Mouse (Mus musculus) brown adipose tissue, adult 24 weeks (tissue): ENCODE data around the gene Prph. TPM values are rescaled to one million over a fixed set of nuclear protein-coding genes. Genes with fewer than 3 reads are reported as not detected.
"Not testable (repeated sequence)": the region's sequence is repeated elsewhere in the genome, so short reads cannot be mapped to it uniquely, and the experiment has no call there.

Experiments used
- H3K27ac ChIP-seq: fragments of 200-500 bp; replicated peaks from 2 replicates; pipeline ENCODE4 v1.5.1; 2012; ENCODE audit warnings: low read depth, mild to moderate bottlenecking, low read length
- H3K4me1 ChIP-seq: fragments of 200-500 bp; 2 replicates; pipeline ENCODE4 v1.6.1; 2012; ENCODE audit warnings: low read length, mixed read lengths; ENCODE audit not compliant: control insufficient read depth, insufficient read depth, insufficient read length
- H3K4me3 ChIP-seq: fragments of 200-500 bp; 2 replicates; pipeline ENCODE4 v1.5.1; 2012; ENCODE audit warnings: low read depth, mild to moderate bottlenecking, low read length, moderate library complexity; ENCODE audit not compliant: insufficient read depth
- polyA plus RNA-seq: library from polyadenylated mRNA; stranded (reverse); fragments of >200 nt; gene quantifications from 2 replicates; pipeline ENCODE4 v1.2.4, GENCODE M21; 2012; ENCODE audit not compliant: missing spikeins, insufficient read depth, insufficient read length

Prph gene
- polyA plus RNA-seq, 1 experiment: not detected

DNA sequence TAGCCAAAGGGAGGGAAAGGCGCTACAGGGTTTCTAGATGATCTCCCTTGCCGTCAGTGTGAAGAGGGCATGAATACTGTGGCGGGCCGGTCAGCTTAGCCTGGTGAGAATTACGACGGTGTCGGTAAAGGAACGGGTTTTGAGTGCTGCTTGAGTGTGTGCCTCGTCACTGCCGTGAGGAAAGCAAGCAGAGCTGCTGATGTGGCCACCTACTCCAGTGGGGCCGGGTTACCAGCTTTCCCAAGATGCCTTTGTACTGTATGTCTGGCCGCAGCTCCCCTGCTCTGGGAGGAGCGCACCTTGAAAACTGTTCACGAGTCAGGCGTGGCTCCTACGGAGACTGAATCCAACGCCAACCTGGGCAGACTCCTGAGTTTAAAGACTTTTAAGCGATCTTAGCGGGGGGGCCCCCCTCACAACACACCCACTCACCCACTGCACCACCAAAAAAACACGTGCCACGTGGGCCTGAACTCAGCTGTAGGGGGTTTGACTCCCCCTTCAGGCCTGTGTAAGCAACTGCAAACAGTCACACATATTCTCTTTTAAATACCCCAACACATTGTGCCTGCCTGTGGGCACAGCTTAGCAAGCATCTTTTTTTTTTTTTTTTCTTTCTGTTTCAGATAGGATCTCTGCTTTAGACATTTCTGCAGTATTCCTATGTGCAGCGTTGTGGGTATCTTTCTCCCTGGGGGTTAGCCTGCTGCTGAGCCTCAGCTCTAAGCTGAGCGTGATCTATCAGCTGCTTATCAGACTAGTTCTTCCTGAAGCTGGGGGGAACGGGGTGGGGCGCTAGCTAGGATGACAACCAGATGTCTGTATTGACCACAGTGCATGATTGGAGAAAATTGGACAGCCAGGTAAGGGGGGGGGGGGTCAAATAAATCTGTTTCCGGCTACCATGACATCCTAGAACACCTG is 14.7 kb upstream of the Prph start:
- H3K4me3 ChIP-seq: no peak overlapping the region
- no peaks in the 10 kb centered on the region for H3K4me1 ChIP-seq
- no peak overlapping the region for H3K27ac ChIP-seq

DNA sequence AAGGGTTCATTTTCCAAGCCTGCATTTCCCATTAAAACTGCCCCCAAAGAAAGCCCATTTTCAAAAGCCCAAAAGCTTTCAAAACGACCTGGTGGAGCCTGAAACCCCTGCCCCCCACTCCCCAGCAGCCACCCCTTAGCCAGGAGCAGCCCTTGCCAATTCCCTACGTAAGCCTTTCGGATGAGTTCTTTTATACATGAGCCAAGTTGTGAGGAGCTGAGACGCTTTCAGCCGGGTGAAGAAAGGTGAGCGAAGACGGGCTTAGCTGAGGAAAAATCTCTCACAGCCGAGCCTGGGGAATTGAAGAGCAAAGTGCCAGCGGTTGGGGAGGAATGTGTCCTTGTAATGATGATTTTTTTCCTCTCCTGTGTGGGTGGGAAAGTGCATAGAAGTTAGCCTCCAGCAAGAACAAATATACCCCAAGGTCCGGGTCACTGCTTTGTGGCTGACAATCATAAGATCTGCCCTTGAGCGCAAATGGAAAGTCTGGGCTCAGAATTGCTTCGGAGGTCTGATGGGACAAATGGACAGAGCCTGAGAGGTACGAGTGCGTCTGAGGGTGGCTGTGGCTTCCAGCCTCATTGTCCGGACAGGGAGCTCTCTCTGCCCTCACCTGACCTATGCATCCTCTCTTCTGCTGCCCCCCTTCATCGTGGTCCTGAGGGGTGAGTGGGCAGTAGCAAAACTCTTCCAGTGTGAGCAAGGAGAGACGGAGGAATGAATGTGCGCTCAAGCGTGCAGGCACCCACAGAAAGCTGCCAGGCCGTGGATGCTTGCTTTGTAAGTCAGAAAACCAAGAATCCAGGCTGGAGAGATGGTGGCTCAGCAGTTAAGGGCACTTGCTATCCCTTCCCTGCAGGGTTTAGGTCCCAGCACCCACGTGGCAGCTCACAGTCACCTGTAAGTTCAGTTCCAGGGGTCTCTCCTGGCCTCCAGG is 13.8 kb upstream of the Prph start:
- no peaks in the 10 kb centered on the region for H3K4me1 ChIP-seq
- H3K4me3 ChIP-seq: no peak overlapping the region
- H3K27ac ChIP-seq: no peak overlapping the region

DNA sequence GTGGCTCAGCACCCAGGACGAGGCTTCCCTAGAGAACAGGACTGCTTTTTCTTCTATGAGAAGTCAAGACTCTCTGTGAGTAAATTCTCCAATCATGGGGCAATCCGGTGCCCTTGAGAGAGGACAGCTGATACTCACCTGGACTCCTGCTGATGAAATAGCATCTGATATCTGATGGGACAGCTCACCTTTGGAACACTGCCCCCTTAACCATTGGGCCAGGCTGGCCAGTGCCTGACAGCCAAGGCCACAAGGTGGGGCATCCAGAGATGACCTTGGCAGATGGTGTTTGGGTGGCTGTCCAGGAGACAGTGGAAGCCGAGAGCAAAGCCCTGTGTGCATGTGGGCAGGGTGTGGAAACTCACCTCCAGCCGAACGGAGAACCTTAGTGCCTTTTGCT is 12.6 kb upstream of the Prph start:
- Histone ChIP-seq H3K27ac (no peak overlapping the region), H3K4me3 (no peak overlapping the region), H3K4me1 (no peaks in the 10 kb centered on the region)

DNA sequence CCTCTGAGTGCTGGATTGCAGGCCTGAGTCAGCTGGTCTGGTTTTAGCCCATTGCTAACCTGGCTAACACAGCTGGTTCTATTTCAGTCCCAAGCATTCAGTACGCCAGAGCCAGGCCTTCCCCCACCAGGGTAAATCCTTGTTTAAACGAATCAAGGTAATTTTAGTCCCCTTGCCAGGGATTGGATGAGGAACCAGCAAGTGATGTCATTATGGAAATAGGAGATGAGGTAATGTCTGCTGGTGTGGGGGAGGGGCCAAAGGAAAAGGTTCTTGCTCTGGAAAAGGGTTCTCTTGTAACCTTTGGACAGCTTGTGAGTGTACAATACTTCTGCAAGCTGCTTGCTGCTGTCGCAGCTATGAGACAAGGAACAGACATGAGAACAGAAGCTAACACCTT is 10.1 kb upstream of the Prph start:
- Histone ChIP-seq H3K27ac (peak overlapping the region; percentile 19; the same call in 1 of the 2 replicates), H3K4me1 (no peaks in the 10 kb centered on the region)

DNA sequence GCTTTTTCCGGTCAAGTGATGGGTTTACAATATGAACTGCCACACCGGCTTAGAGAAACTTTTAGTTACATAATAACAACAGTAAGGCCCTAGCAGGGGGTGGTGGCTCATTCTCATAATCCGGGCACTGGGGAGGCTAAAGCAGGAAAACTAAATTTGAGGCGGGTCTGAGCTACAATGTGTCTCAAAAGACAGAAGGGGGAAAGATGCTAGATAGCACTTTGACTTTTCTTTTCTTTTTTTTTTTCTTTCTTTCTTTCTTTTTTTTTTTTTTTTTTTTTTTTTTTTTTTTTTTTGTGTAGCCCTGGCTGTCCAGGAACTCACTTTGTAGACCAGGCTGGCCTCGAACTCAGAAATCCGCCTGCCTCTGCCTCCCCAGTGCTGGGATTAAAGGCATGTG is 9.2 kb upstream of the Prph start:
- H3K4me3 ChIP-seq, H3K27ac ChIP-seq, H3K4me1 ChIP-seq: not testable (repeated sequence)

More for the DNA sequence above, 10.1 kb upstream of the Prph start:
- no peak overlapping the region for H3K4me3 ChIP-seq

DNA sequence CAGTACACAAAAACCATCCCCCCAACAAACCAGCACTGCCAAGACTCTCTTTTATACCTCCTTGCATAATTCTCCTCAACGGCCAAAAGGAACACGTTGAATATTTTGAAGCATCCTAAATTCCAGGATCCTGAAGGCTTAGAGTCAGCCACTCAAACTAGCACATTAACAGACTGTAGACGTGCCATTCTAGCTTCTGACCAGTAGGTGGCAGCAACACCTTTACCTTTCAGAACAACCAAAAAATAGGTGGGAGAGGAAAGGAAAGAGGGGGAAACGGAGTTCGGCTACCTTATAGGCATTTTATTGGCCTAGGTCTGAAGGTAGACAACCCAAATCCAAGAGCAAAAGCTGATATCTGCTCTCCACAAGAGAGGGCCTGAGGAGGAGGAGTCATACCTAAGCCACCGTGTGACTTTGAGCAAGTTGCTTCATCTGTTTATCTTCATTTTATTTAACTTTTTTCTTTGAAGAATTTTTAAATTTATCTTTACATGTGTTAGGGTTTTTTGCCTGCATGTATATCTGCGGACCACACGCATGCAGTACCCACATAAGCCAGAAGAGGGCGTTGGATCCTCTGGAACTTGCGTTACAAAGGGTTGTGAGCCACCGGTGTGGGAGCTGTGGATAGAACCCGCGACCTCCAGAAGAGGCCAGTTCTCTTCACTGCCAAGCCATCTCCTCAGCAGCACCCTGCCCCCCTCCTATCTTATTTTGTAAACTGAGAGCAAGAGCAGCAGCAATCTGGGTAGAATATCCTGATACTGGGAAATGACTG is 5.3 kb upstream of the Prph start:
- no peaks in the 10 kb centered on the region for H3K4me1 ChIP-seq
- no peak overlapping the region for H3K27ac ChIP-seq
- no peak overlapping the region for H3K4me3 ChIP-seq

DNA sequence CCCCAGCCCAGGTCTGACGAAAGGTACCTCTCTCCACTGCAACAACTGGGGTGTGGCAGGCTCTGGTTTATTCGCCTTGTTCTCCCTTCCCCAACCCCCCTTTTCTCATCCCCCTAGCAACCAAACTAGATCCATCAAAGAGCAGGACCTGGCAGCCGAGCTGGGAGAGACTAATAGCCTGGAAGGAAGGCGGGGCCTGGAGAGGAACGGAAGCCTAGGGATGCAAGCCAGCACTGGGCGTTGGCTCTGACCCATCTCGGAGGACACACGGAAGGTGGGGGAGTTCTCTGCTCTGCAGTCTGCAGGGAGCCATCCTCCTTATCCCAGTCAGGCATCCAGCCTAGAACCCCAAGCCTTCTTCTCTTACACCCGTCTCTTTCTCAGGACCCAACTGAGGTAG is 1.6 kb upstream of the Prph start:
- Histone ChIP-seq H3K27ac (no peak overlapping the region), H3K4me3 (no peak overlapping the region), H3K4me1 (no peaks in the 10 kb centered on the region)

DNA sequence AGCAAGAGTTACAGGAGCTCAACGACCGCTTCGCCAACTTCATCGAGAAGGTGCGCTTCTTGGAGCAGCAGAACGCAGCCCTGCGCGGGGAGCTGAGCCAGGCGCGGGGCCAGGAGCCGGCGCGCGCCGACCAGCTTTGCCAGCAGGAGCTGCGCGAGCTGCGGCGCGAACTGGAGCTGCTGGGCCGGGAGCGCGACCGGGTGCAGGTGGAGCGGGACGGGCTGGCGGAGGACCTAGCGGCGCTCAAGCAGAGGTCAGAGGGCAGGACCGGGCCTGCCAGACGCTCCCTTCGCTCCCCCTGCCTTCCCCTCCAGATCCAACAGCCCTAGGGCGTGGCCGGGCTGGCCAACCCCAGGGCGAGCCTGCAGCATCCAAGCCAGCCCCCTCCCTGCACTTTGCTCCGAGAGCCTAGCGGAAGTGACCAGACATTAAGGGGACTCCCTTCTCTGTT is 562 bp downstream of the Prph start:
- Histone ChIP-seq H3K4me1 (no peaks in the 10 kb centered on the region), H3K27ac (no peak overlapping the region), H3K4me3 (peak overlapping the region; percentile 42)

DNA sequence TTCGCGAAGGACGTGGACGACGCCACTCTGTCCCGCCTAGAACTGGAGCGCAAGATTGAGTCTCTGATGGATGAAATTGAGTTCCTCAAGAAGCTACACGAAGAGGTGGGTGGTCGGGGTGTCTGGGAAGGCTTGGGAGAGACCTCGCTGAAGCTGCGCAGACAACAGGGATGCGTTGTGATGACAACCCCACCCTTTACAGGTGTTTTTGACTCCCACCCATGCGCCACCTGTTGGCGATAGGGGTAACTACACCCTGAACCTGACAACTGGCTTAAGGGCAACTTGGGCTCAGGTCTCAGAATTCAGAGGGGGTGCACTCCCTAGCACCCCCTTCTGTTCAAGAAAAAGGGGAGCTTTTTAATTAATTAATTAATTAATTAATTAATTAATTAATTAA is 1.4 kb downstream of the Prph start:
- Histone ChIP-seq H3K4me1 (no peaks in the 10 kb centered on the region), H3K4me3 (no peak overlapping the region), H3K27ac (no peak overlapping the region)

DNA sequence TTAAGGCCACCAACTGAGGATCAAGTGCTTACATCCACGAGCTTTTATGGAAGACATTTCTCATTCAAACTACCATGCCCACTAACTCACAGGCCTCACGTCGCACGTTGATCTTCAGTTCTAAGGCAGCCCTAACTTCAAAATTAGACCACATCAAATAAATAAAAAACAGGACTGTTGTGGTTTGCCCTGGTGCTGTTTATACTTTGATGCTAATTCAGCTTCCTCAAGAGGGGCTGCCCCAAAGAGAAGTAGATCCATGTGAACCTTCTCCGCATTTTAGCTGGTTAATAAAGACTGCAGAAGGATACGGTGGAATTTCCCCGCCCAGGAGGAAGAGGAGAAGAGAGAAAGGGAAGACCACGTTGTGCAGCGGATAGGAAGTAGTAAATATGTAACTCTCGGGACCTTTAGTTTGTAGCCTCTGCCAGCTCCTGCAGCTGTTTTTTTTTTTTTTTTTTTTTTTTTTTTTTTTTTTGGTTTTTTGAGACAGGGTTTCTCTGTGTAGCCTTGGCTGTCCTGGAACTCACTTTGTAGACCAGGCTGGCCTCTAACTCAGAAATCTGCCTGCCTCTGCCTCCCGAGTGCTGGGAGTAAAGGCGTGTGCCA is 10.7 kb downstream of the Prph start:
- Histone ChIP-seq H3K4me1 (no peaks in the 10 kb centered on the region), H3K4me3 (no peak overlapping the region), H3K27ac (no peak overlapping the region)

DNA sequence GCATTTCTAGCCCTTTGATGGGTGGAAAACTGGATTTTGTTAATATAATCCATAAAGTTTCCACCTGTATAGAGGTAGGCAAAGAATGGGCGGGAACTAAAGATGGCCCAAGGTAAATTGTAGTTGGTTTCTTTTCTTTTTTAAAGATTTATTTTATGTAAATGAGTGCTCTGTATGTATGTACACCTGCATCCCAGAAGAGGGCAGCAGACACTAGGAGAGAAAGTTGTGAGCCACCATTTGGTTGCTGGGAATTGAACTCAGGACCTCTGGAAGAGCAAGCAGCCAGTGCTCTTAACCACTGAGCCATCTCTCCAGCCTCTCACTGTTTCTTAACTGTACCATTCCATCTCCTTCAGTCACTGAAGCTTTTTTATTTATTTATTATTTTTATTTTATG is 17.0 kb downstream of the Prph start:
- H3K4me1 ChIP-seq: peaks cover 3% of the 10 kb centered on the region
- H3K4me3 ChIP-seq: no peak overlapping the region
- H3K27ac ChIP-seq: no peak overlapping the region

DNA sequence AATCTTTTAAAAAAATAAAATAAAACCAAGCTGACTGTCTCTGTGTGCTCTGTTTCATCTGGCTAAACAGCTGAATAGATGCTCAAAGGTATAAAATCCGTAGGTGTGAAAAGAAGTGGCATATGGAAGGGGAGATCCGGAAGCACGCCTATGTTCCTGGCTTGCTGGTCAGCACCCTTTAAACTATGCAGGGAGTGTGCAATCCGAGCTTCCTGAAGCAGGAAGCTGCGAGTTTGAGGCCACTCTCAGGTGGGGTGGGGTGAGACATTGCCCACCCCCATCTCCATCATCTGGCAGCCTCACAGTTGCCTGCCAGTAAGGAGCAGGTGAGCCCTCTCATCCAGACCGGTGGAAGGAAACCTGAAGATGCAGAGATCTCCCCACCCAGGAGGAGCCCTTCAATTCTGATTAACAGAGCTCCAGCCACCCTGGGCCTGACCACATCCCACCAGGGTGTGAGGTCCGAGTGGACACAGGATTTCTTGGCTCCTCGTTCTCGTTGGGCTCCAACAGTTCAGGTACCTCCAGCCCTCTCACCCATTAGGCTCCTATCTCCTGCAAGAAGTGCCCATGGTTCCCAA is 19.1 kb downstream of the Prph start, which contains the start of gene Troap:
Troap (plus strand) TSS at position 557 of the 581 bp plus-strand sequence.
- Histone ChIP-seq H3K27ac (peak within 1 kb of the TSS; percentile 76), H3K4me3 (peak within 1 kb of the TSS; percentile 72), H3K4me1 (peaks cover 3% of the 10 kb centered on the region)

DNA sequence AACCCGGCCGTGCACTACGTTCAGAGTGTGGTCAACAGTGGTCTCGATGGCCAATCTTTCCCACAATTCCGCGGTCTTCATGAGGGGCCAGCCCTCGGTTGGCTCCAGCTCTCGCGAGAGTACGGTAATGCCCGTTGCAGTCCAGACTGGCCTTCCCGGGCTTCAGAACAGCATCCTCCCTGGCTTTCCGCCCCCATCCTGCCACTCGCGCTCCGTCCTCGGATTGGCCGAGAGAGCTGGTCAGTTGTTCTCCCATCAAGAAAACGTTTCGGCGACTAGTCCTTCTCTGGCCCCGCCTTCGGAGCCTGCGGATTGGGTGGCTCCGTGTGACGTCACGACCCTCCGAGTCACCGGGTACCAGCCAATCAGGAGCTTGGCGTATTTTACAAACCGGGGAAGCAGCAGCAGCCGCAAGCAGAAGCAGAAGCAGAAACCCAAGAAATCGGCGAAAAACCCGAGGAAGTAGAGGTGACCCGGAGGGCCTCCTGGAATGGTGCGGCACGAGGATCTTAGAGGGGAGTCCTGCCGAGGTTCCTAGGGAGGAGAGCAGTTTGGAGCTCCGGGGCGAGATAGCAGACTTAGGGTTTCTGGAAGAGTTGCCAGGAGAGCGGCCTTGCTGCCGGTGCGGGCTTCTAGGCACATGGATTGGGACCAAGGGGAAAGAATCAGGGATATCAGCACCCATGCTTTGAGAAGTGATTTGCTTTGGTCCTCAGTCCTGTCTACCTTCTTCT is 19.8 kb downstream of the Prph start:
- peak overlapping the region; percentile 72 for H3K4me3 ChIP-seq
- H3K27ac ChIP-seq: peak overlapping the region; percentile 76
- H3K4me1 ChIP-seq: peaks cover 3% of the 10 kb centered on the region
